Mouse (Mus musculus) erythroblast, embryonic 14.5 days (primary cell): ENCODE measurements around the gene Retreg3.

Source experiments
- GATA1 ChIP-seq: IDR thresholded peaks from 2 replicates; pipeline ENCODE4 v1.6.1; 2012; ENCODE audit warnings: low read length, inconsistent platforms, mixed read lengths
- TAL1 ChIP-seq: IDR thresholded peaks from 3 replicates; pipeline ENCODE4 v1.6.1; 2012; ENCODE audit warnings: low read length, inconsistent platforms, mixed read lengths

- TF ChIP-seq GATA1 (no peak), TAL1 (no peak)
Measured at GRCm38 (mm10) chr11:101051051-101051493, 68.6 kb downstream of the Retreg3 start.
